12 mouse cellular contexts compared by ENCODE assay signal in genomic region chr3:57972469-57973245, GRCm38 (mm10).
DNase-seq lines count a peak whose midpoint lies in the region; ATAC-seq and TF ChIP-seq lines count a peak whose summit lies in the region.
"Had no signal": no experiment of that assay in that cellular context is flagged by ENCODE, and none has a peak within 500 bp of the region (broad histone marks: within the 10 kb centered on the region; RNA-seq: fewer than 3 reads in every experiment).

No protein-coding gene starts in this region.

- intact Hi-C loops in heart, postnatal 10 days (cut with DNase I) = no loop called here

- H3K27ac ChIP-seq in kidney, postnatal 0 days = no peak overlapping the region
- H3K27ac ChIP-seq in embryonic facial prominence, embryonic 11.5 days (replicated peaks; ENCODE audit: low read depth, low read length) = 0 out of 2 replicates have a peak overlapping the region, but pooled peaks have one; percentile 4
- no peak overlapping the region for H3K27ac ChIP-seq in hindbrain, embryonic 12.5 days
- no peak overlapping the region for H3K27ac ChIP-seq in midbrain, embryonic 14.5 days (replicated peaks; ENCODE audit: low read depth, low read length)
- H3K27ac ChIP-seq in intestine, embryonic 16.5 days (ENCODE audit: low read length) = no peak overlapping the region
- H3K27ac ChIP-seq: macrophage had no signal

- peak; percentile 84 for ATAC-seq in kidney, postnatal 0 days (replicated peaks; ENCODE audit: low FRiP score, low read depth)
- no peak for ATAC-seq in embryonic facial prominence, embryonic 11.5 days (replicated peaks; ENCODE audit: insufficient number of reproducible peaks, low FRiP score, low TSS enrichment, low read depth)
- peak; percentile 82 for ATAC-seq in hindbrain, embryonic 12.5 days (ENCODE audit: low FRiP score)
- ATAC-seq in midbrain, embryonic 14.5 days (ENCODE audit: low FRiP score, low TSS enrichment) = no peak
- ATAC-seq in intestine, embryonic 16.5 days = no peak

- H3K36me3 ChIP-seq in kidney, postnatal 0 days (ENCODE audit: insufficient read depth, low read length) = no peaks in the 10 kb centered on the region
- no peaks in the 10 kb centered on the region for H3K36me3 ChIP-seq in embryonic facial prominence, embryonic 11.5 days (replicated peaks; ENCODE audit: control insufficient read depth, insufficient read depth, low read depth, low read length)
- no peaks in the 10 kb centered on the region for H3K36me3 ChIP-seq in hindbrain, embryonic 12.5 days
- H3K36me3 ChIP-seq in midbrain, embryonic 14.5 days (ENCODE audit: control insufficient read depth, insufficient read depth, low read length) = no peaks in the 10 kb centered on the region
- no peaks in the 10 kb centered on the region for H3K36me3 ChIP-seq in intestine, embryonic 16.5 days (ENCODE audit: control insufficient read depth, insufficient read depth, low read length)

- no peak overlapping the region for H3K9ac ChIP-seq in kidney, postnatal 0 days (ENCODE audit: low read depth, low read length)
- H3K9ac ChIP-seq in embryonic facial prominence, embryonic 11.5 days (replicated peaks; ENCODE audit: low read length) = no peak overlapping the region
- no peak overlapping the region for H3K9ac ChIP-seq in hindbrain, embryonic 12.5 days
- H3K9ac ChIP-seq in midbrain, embryonic 14.5 days (replicated peaks; ENCODE audit: low read length) = no peak overlapping the region
- H3K9ac ChIP-seq in intestine, embryonic 16.5 days (ENCODE audit: low read depth, low read length) = no peak overlapping the region

- no peak overlapping the region for H3K4me2 ChIP-seq in kidney, postnatal 0 days (ENCODE audit: low read length)
- no peak overlapping the region for H3K4me2 ChIP-seq in embryonic facial prominence, embryonic 11.5 days (ENCODE audit: low read depth, low read length)
- no peak overlapping the region for H3K4me2 ChIP-seq in hindbrain, embryonic 12.5 days (replicated peaks)
- H3K4me2 ChIP-seq in midbrain, embryonic 14.5 days (ENCODE audit: low read length) = no peak overlapping the region
- H3K4me2 ChIP-seq in intestine, embryonic 16.5 days (ENCODE audit: low read depth, low read length) = no peak overlapping the region

- TF ChIP-seq CTCF in kidney, postnatal 0 days (IDR thresholded peaks at IDR 0.05; ENCODE audit: low read depth) = no peak

- H3K27me3 ChIP-seq in kidney, postnatal 0 days (ENCODE audit: insufficient read depth, low read length) = no peaks in the 10 kb centered on the region
- no peaks in the 10 kb centered on the region for H3K27me3 ChIP-seq in embryonic facial prominence, embryonic 11.5 days (ENCODE audit: control insufficient read depth, insufficient read depth, low read length)
- H3K27me3 ChIP-seq in hindbrain, embryonic 12.5 days = no peaks in the 10 kb centered on the region
- H3K27me3 ChIP-seq in midbrain, embryonic 14.5 days (ENCODE audit: control insufficient read depth, insufficient read depth, low read length) = no peaks in the 10 kb centered on the region
- no peaks in the 10 kb centered on the region for H3K27me3 ChIP-seq in intestine, embryonic 16.5 days (replicated peaks; ENCODE audit: control insufficient read depth, insufficient read depth, low read length)

- DNase-seq in kidney, postnatal 0 days (ENCODE audit: low spot score) = peak; percentile 68
- DNase-seq in kidney, postnatal 14 days = no peak
- DNase-seq in embryonic facial prominence, embryonic 11.5 days (ENCODE audit: low spot score) = no peak
- peak; percentile 15 for DNase-seq in midbrain, embryonic 14.5 days
- no peak for DNase-seq in spleen, postnatal 36 days (ENCODE audit: low spot score in 2 of 2)
- no peak for DNase-seq in heart, postnatal 10 days
- DNase-seq: cerebellum, adult 2 months; heart, postnatal 14 days; thymus, adult 18-20 months had no signal

- no peak overlapping the region for H3K4me3 ChIP-seq in kidney, postnatal 0 days (replicated peaks; ENCODE audit: low read depth, low read length)
- H3K4me3 ChIP-seq in embryonic facial prominence, embryonic 11.5 days (ENCODE audit: low read depth, low read length) = no peak overlapping the region
- H3K4me3 ChIP-seq in hindbrain, embryonic 12.5 days = no peak overlapping the region
- H3K4me3 ChIP-seq in midbrain, embryonic 14.5 days (replicated peaks; ENCODE audit: low read depth, low read length) = no peak overlapping the region
- H3K4me3 ChIP-seq in intestine, embryonic 16.5 days (ENCODE audit: low read length) = no peak overlapping the region

- H3K4me1 ChIP-seq in kidney, postnatal 0 days (replicated peaks; ENCODE audit: insufficient read depth, low read length) = no peaks in the 10 kb centered on the region
- H3K4me1 ChIP-seq in embryonic facial prominence, embryonic 11.5 days (ENCODE audit: control insufficient read depth, insufficient read depth, low read length) = no peaks in the 10 kb centered on the region; the same call in 1 of the 2 replicates
- H3K4me1 ChIP-seq in hindbrain, embryonic 12.5 days = peaks cover 11% of the 10 kb centered on the region
- no peaks in the 10 kb centered on the region for H3K4me1 ChIP-seq in midbrain, embryonic 14.5 days (ENCODE audit: control insufficient read depth, insufficient read depth, low read length)
- no peaks in the 10 kb centered on the region for H3K4me1 ChIP-seq in intestine, embryonic 16.5 days (ENCODE audit: control insufficient read depth, insufficient read depth, low read length)

- no peaks in the 10 kb centered on the region for H3K9me3 ChIP-seq in kidney, postnatal 0 days (replicated peaks; ENCODE audit: low read length)
- no peaks in the 10 kb centered on the region for H3K9me3 ChIP-seq in embryonic facial prominence, embryonic 11.5 days (replicated peaks; ENCODE audit: control insufficient read depth, low read length)
- no peaks in the 10 kb centered on the region for H3K9me3 ChIP-seq in hindbrain, embryonic 12.5 days (replicated peaks)
- no peaks in the 10 kb centered on the region for H3K9me3 ChIP-seq in midbrain, embryonic 14.5 days (ENCODE audit: control insufficient read depth, low read length)
- H3K9me3 ChIP-seq in intestine, embryonic 16.5 days (ENCODE audit: control insufficient read depth, low read length) = no peaks in the 10 kb centered on the region

- WGBS in kidney, postnatal 0 days = 24% methylated on average over 6 of the region's 6 CpGs
- 59% methylated on average over 6 of the region's 6 CpGs for WGBS in embryonic facial prominence, embryonic 11.5 days
- WGBS in hindbrain, embryonic 12.5 days = 30% methylated on average over 6 of the region's 6 CpGs
- WGBS in midbrain, embryonic 14.5 days = 39% methylated on average over 6 of the region's 6 CpGs
- 45% methylated on average over 6 of the region's 6 CpGs for WGBS in intestine, embryonic 16.5 days

Comparison
In these comparisons a context has a peak if more than half of its experiments do, and no peak if none do; other contexts are left out.
1. DNase-seq: peak in kidney, postnatal 0 days (single experiment) and midbrain, embryonic 14.5 days (single experiment); none in kidney, postnatal 14 days (single experiment), embryonic facial prominence, embryonic 11.5 days (single experiment), spleen, postnatal 36 days (0 of 2) and heart, postnatal 10 days (0 of 2).
2. ATAC-seq: peak in kidney, postnatal 0 days (single experiment) and hindbrain, embryonic 12.5 days (single experiment); none in embryonic facial prominence, embryonic 11.5 days (single experiment), midbrain, embryonic 14.5 days (single experiment) and intestine, embryonic 16.5 days (single experiment).